Mouse (Mus musculus) heart, adult 2 months (tissue): ENCODE measurements around the gene Hoxb4. TPM values are rescaled to one million over a fixed set of nuclear protein-coding genes. Genes with fewer than 3 reads are reported as not detected.

Experiments used
- DNase-seq, 2 experiments: peaks; one replicate each; pipeline ENCODE4 v3.0.0; 2021
- H3K27ac ChIP-seq: fragments of 200-600 bp; 2 replicates; pipeline ENCODE4 v1.8.1; 2022
- H3K27me3 ChIP-seq: fragments of 200-500 bp; 2 replicates; pipeline ENCODE4 v1.6.1; 2012; ENCODE audit warnings: mild to moderate bottlenecking, low read length, inconsistent platforms, mixed read lengths; ENCODE audit not compliant: control insufficient read depth, insufficient read depth
- H3K36me3 ChIP-seq: fragments of 200-500 bp; 2 replicates; pipeline ENCODE4 v1.6.1; 2012; ENCODE audit warnings: low read length, inconsistent platforms; ENCODE audit not compliant: control insufficient read depth, insufficient read depth
- H3K4me1 ChIP-seq: fragments of 200-500 bp; 2 replicates; pipeline ENCODE4 v1.6.1; 2011; ENCODE audit warnings: low read length; ENCODE audit not compliant: control insufficient read depth, insufficient read depth
- H3K4me3 ChIP-seq: fragments of 200-600 bp; 2 replicates; pipeline ENCODE4 v1.8.1; 2022
- H3K79me2 ChIP-seq: fragments of 200-500 bp; replicated peaks from 2 replicates; pipeline ENCODE4 v1.6.1; 2012; ENCODE audit warnings: mild to moderate bottlenecking, inconsistent platforms, low read length, moderate library complexity, mixed read lengths; ENCODE audit not compliant: control insufficient read depth, insufficient read depth
- H3K9ac ChIP-seq: fragments of 200-500 bp; 2 replicates; pipeline ENCODE4 v1.6.1; 2012; ENCODE audit warnings: low read depth, mild to moderate bottlenecking, control low read depth, inconsistent platforms, low read length, mixed read lengths
- CTCF ChIP-seq: fragments of 200-600 bp; IDR thresholded peaks from 2 replicates; pipeline ENCODE4 v1.8.1; 2022; ENCODE audit warnings: antibody characterized with exemption, mild to moderate bottlenecking, moderate library complexity
- EP300 ChIP-seq: fragments of 200-500 bp; IDR thresholded peaks from 2 replicates; pipeline ENCODE4 v1.6.1; 2011; ENCODE audit warnings: low read depth, low read length, control low read depth; ENCODE audit not compliant: insufficient read depth
- POLR2A ChIP-seq: fragments of 200-500 bp; IDR thresholded peaks from 2 replicates; pipeline ENCODE4 v1.6.1; 2011; ENCODE audit warnings: mild to moderate bottlenecking, low read depth, low read length, control low read depth; ENCODE audit not compliant: insufficient read depth
- WGBS: fragments of 180-500 bp; shearing (Covaris S2); methylation state at CpG from one replicate; pipeline ENCODE4 v1.1.7; 2018; 5-methylcytosine and 5-hydroxymethylcytosine counted together
- intact Hi-C: fragments of 180-260 bp; cut with DNase I; formaldehyde crosslinking; loops from one replicate; pipeline ENCODE4 v1.15.1; 2025
- polyA plus RNA-seq: library from polyadenylated mRNA; depleted of rRNA; stranded (reverse); fragments of >200 nt; gene quantifications from 2 replicates; pipeline ENCODE4 v1.2.3, GENCODE M21; 2012
- total RNA-seq, 2 experiments: library from RNA; stranded (reverse); gene quantifications; 2 replicates each; pipeline ENCODE4 v1.2.3; 2021

Gene Hoxb4
- total and polyA plus RNA-seq, 3 experiments = 0.63 to 1.1 (median 0.75) TPM

DNA sequence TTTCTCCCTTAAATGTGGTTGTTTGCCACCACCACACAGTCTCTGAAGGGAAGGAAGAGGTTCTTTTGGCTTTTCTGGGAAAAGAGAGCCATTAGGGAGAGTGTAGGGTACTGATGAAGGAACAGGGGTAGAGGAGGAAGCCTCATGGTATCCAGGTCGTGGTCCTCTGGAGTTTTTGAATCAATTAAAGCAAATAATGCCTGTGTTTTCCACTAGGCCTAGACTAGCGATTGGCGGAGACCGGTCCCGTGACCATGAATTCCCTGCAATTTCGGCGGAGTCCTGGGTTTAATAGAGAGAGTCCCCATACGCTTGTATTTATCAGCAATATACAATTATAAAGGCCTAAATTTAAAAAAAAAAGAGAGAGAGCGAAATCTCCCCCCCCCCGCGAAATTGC lies 33.2 kb downstream of the Hoxb4 start:
- no peak for TF ChIP-seq EP300
- TF ChIP-seq POLR2A = no peak
- TF ChIP-seq CTCF = no peak
- intact Hi-C loops = loop anchor here (5.0 kb wide), 1 partner anchor 56 kb away; no protein-coding TSS in a partner anchor
- 39% methylated on average over 11 of the region's 11 CpGs for WGBS
- no peak for DNase-seq
- Histone ChIP-seq H3K9ac (no peak overlapping the region), H3K36me3 (no peaks in the 10 kb centered on the region), H3K27me3 (peaks cover 7% of the 10 kb centered on the region; the same call in 1 of the 2 replicates), H3K4me1 (no peaks in the 10 kb centered on the region), H3K27ac (peak overlapping the region; percentile 15; the same call in 1 of the 2 replicates), H3K4me3 (no peak overlapping the region; the same call in 1 of the 2 replicates), H3K79me2 (no peaks in the 10 kb centered on the region)

DNA sequence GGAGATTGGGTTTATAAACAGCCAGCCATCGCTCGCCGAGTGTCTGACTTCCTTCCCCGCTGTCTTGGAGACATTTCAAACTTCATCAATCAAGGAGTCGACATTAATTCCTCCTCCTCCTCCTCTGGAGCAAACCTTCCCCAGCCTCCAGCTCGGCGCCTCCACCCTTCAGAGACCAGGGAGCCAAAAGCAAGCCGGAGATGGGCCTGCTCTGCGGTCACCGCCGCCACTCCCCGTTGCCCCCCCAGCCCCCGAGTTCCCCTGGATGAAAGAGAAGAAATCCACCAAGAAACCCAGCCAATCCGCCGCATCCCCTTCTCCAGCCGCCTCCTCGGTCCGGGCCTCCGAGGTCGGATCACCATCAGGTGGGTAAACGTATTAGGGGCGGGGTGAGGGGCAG lies 33.8 kb downstream of the Hoxb4 start:
- H3K27ac ChIP-seq = peak overlapping the region; percentile 75
- no peaks in the 10 kb centered on the region for H3K36me3 ChIP-seq
- no peaks in the 10 kb centered on the region for H3K79me2 ChIP-seq
- H3K9ac ChIP-seq = peak overlapping the region; percentile 48
- no peaks in the 10 kb centered on the region for H3K4me1 ChIP-seq
- peaks cover 7% of the 10 kb centered on the region; the same call in 1 of the 2 replicates for H3K27me3 ChIP-seq
- H3K4me3 ChIP-seq = peak overlapping the region; percentile 46
- WGBS = 8% methylated on average over 22 of the region's 22 CpGs
- DNase-seq = peak in 1 of 2 experiments; percentile 33
- TF ChIP-seq POLR2A (no peak), CTCF (no peak), EP300 (no peak)
- intact Hi-C loops = loop anchor here (2.0 to 5.0 kb wide), 2 partner anchors 37 to 55 kb away; no protein-coding TSS in a partner anchor

DNA sequence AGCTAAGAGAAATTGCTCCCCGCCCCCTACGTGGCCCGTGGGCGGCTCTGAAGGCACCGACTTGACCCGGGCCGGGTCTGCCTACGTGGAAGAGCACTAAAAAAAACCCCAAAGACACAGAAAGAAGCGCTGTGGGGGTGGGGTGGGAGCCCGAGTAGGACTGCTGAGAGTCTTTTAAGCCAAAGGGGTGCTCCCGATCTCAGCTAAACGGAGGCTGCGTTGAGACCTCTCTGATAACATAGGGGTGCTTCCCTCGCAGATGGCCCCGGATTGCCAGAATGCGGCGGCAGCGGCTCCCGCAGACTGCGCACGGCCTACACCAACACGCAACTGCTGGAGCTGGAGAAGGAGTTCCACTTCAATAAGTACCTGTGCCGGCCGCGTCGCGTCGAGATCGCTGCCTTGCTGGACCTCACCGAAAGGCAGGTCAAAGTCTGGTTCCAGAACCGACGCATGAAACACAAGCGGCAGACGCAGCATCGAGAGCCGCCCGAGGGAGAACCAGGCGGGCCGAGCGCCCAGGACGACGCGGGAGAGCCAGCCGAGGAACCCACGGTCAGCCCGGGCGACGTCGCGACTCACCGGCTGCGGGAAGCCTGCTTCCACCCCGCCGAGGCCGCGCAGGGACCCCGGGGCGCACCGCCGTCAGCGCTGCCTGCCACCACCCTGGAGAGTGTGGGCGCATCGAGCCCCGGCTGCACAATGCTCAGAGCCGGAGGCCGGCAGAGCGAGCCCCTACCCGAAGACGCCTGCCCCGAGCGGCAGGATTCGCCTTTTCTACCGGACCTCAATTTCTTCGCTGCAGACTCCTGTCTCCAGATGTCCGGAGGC lies 34.8 kb downstream of the Hoxb4 start:
- peak overlapping the region; percentile 75 for H3K27ac ChIP-seq
- peak overlapping the region; percentile 46 for H3K4me3 ChIP-seq
- intact Hi-C loops = loop anchor here (2.0 to 5.0 kb wide), 2 partner anchors 38 to 54 kb away; no protein-coding TSS in a partner anchor
- H3K79me2 ChIP-seq = no peaks in the 10 kb centered on the region
- H3K36me3 ChIP-seq = no peaks in the 10 kb centered on the region
- H3K4me1 ChIP-seq = no peaks in the 10 kb centered on the region
- H3K27me3 ChIP-seq = peaks cover 9% of the 10 kb centered on the region; the same call in 1 of the 2 replicates
- DNase-seq = peak; percentile 45 to 63
- TF ChIP-seq POLR2A = no peak
- no peak for TF ChIP-seq EP300
- no peak for TF ChIP-seq CTCF
- H3K9ac ChIP-seq = peak overlapping the region; percentile 53
- 2% methylated on average over 75 of the region's 75 CpGs for WGBS

DNA sequence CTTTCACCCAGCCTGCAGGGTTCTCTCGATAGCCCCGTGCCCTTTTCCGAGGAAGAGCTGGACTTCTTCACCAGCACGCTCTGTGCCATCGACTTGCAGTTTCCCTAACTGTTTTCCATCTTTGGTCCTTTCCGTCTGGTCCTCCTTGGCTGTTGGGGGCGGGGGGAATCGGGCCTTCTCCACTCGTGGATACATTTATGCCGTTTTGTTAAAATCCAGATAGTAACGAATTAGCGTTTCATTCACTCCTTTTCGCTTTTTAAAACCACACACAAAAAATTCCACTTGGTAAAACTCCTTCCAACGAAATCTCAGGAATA lies 35.4 kb downstream of the Hoxb4 start:
- no peaks in the 10 kb centered on the region for H3K4me1 ChIP-seq
- peaks cover 9% of the 10 kb centered on the region; the same call in 1 of the 2 replicates for H3K27me3 ChIP-seq
- TF ChIP-seq CTCF = no peak
- TF ChIP-seq EP300 = no peak
- TF ChIP-seq POLR2A = no peak
- WGBS = 7% methylated on average over 14 of the region's 14 CpGs
- no peaks in the 10 kb centered on the region for H3K36me3 ChIP-seq
- no peak for DNase-seq
- H3K79me2 ChIP-seq = no peaks in the 10 kb centered on the region
- peak overlapping the region; percentile 53 for H3K9ac ChIP-seq
- intact Hi-C loops = loop anchor here (2.0 to 5.0 kb wide), 2 partner anchors 39 to 54 kb away; no protein-coding TSS in a partner anchor
- H3K27ac ChIP-seq = peak overlapping the region; percentile 75
- H3K4me3 ChIP-seq = peak overlapping the region; percentile 46

DNA sequence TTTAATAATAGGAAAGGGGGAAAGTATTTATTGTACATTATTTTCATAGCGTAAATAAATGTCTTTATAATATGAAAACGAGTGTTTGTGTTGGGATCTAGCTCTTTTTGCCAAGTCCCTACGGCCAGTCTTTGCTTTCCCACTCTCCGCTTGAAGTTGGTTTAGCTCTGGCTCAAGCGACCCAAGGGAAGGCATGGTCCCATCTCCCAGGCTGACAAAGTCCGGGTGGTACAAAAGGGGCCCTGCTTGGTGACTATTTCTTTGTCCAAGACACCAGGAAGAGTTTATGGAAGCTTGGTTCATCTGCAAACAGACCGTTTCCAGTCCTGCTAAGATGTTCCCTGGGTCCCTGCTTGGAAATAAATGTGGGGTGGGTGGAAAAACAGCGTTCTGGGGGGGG lies 35.9 kb downstream of the Hoxb4 start:
- intact Hi-C loops = loop anchor here (2.0 to 5.0 kb wide), 2 partner anchors 39 to 53 kb away; no protein-coding TSS in a partner anchor
- 28% methylated on average over 8 of the region's 8 CpGs for WGBS
- Histone ChIP-seq H3K27me3 (peaks cover 9% of the 10 kb centered on the region; the same call in 1 of the 2 replicates), H3K36me3 (no peaks in the 10 kb centered on the region), H3K9ac (0 out of 2 replicates have a peak overlapping the region, but pooled peaks have one; percentile 22), H3K4me1 (no peaks in the 10 kb centered on the region), H3K4me3 (peak overlapping the region; percentile 46; the same call in 1 of the 2 replicates), H3K27ac (peak overlapping the region; percentile 75), H3K79me2 (no peaks in the 10 kb centered on the region)
- TF ChIP-seq CTCF (no peak), POLR2A (no peak), EP300 (no peak)
- peak in 1 of 2 experiments; percentile 31 for DNase-seq

DNA sequence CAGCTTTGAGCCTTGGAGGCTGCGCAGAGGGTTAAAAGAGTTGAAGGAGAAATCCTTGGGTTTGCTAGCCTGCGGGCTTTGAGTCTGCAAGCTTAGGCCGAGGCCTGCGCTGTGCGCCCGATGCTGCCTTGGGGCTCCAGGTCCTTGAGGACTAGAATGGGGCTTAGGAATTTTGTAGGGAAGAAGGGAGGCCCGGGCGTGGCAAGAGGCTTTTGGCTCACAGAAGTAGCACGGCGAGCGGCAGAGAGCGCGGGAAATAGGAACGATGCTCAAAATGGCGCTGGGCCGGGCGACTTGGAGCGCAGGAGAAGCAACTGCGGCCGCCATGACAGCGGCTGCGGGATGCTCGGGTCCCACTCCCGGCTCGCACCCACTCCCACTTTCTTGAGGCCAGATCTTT lies 36.3 kb downstream of the Hoxb4 start:
- Histone ChIP-seq H3K36me3 (no peaks in the 10 kb centered on the region), H3K9ac (peak overlapping the region; percentile 13; the same call in 1 of the 2 replicates), H3K4me1 (no peaks in the 10 kb centered on the region), H3K27ac (peak overlapping the region; percentile 60), H3K27me3 (peaks cover 9% of the 10 kb centered on the region; the same call in 1 of the 2 replicates), H3K4me3 (no peak overlapping the region; the same call in 1 of the 2 replicates), H3K79me2 (no peaks in the 10 kb centered on the region)
- WGBS = 4% methylated on average over 25 of the region's 25 CpGs
- intact Hi-C loops = loop anchor here (5.0 kb wide), 1 partner anchor 53 kb away; no protein-coding TSS in a partner anchor
- peak in 1 of 2 experiments; percentile 58 for DNase-seq
- no peak for TF ChIP-seq POLR2A
- no peak for TF ChIP-seq EP300
- TF ChIP-seq CTCF = no peak
